ENCODE assay signal across 8 mouse cellular contexts in genomic region chr8:12927204-12927983, GRCm38 (mm10). TPM values are rescaled to one million over a fixed set of nuclear protein-coding genes. Genes with fewer than 3 reads are reported as not detected.
DNase-seq lines count a peak whose midpoint lies in the region; ATAC-seq and TF ChIP-seq lines count a peak whose summit lies in the region.

No protein-coding gene starts in this region.

- no peak overlapping the region for H3K4me2 ChIP-seq in intestine, embryonic 14.5 days (ENCODE audit: low read length)
- no peak overlapping the region for H3K4me2 ChIP-seq in liver, embryonic 14.5 days (ENCODE audit: low read depth)
- no peak overlapping the region for H3K4me2 ChIP-seq in neural tube, embryonic 14.5 days (ENCODE audit: low read depth, low read length)

- TF ChIP-seq EP300 in liver, embryonic 14.5 days (IDR thresholded peaks at IDR 0.05; ENCODE audit: low read depth), result no peak

- 0 out of 2 replicates have a peak, but pooled peaks have one; percentile 37 for ATAC-seq in intestine, embryonic 14.5 days (replicated peaks; ENCODE audit: low FRiP score, low TSS enrichment, low read depth)
- ATAC-seq in liver, embryonic 14.5 days (ENCODE audit: insufficient read depth), result no peak
- peak; percentile 55 for ATAC-seq in neural tube, embryonic 14.5 days (ENCODE audit: low read depth)
- ATAC-seq in monocyte, adult 5-6 weeks (replicated peaks; ENCODE audit: insufficient number of reproducible peaks, low FRiP score, low TSS enrichment, poor library complexity, severe bottlenecking), result no peak

- H3K9me3 ChIP-seq in intestine, embryonic 14.5 days (ENCODE audit: control insufficient read depth, low read length), result no peaks in the 10 kb centered on the region
- no peaks in the 10 kb centered on the region for H3K9me3 ChIP-seq in liver, embryonic 14.5 days (ENCODE audit: control insufficient read depth, low read length)
- no peaks in the 10 kb centered on the region for H3K9me3 ChIP-seq in neural tube, embryonic 14.5 days (ENCODE audit: control insufficient read depth, low read length)

- no peaks in the 10 kb centered on the region for H3K27me3 ChIP-seq in intestine, embryonic 14.5 days (replicated peaks; ENCODE audit: control insufficient read depth, insufficient read depth, low read length)
- H3K27me3 ChIP-seq in liver, embryonic 14.5 days (ENCODE audit: control insufficient read depth, insufficient read depth, low read length), result no peaks in the 10 kb centered on the region
- no peaks in the 10 kb centered on the region for H3K27me3 ChIP-seq in neural tube, embryonic 14.5 days (ENCODE audit: control insufficient read depth, insufficient read depth, low read length)

- no peak overlapping the region for H3K27ac ChIP-seq in intestine, embryonic 14.5 days (ENCODE audit: low read depth)
- H3K27ac ChIP-seq in liver, embryonic 14.5 days, result no peak overlapping the region
- H3K27ac ChIP-seq in neural tube, embryonic 14.5 days (ENCODE audit: low read depth, low read length), result no peak overlapping the region

- no peak overlapping the region for H3K9ac ChIP-seq in intestine, embryonic 14.5 days (ENCODE audit: low read length)
- H3K9ac ChIP-seq in liver, embryonic 14.5 days (replicated peaks), result no peak overlapping the region
- H3K9ac ChIP-seq in neural tube, embryonic 14.5 days (replicated peaks; ENCODE audit: low read depth, low read length), result no peak overlapping the region

- H3K4me1 ChIP-seq in intestine, embryonic 14.5 days (replicated peaks; ENCODE audit: control insufficient read depth, insufficient read depth, low read length), result peaks cover 12% of the 10 kb centered on the region; the same call in 1 of the 2 replicates
- no peaks in the 10 kb centered on the region for H3K4me1 ChIP-seq in liver, embryonic 14.5 days (replicated peaks; ENCODE audit: control insufficient read depth in 2 of 2, insufficient read depth in 2 of 2, low read length in 1 of 2)
- H3K4me1 ChIP-seq in neural tube, embryonic 14.5 days (ENCODE audit: control insufficient read depth, insufficient read depth, low read length), result peaks cover 13% of the 10 kb centered on the region

- H3K4me3 ChIP-seq in intestine, embryonic 14.5 days (ENCODE audit: low read depth, low read length), result no peak overlapping the region
- no peak overlapping the region for H3K4me3 ChIP-seq in liver, embryonic 14.5 days (ENCODE audit: insufficient read depth in 1 of 2, low read depth in 2 of 2, low read length in 2 of 2)
- no peak overlapping the region for H3K4me3 ChIP-seq in neural tube, embryonic 14.5 days (ENCODE audit: low read depth, low read length)

- TF ChIP-seq CTCF in liver, embryonic 14.5 days (IDR thresholded peaks at IDR 0.05; ENCODE audit: low read depth), result peak; percentile 71

- WGBS in intestine, embryonic 14.5 days, result 63% methylated on average over 7 of the region's 7 CpGs
- WGBS in liver, embryonic 14.5 days (ENCODE audit: insufficient replicate concordance), result 52% methylated on average over 7 of the region's 7 CpGs
- 57% methylated on average over 7 of the region's 7 CpGs for WGBS in neural tube, embryonic 14.5 days

- H3K36me3 ChIP-seq in intestine, embryonic 14.5 days (ENCODE audit: control insufficient read depth, insufficient read depth, low read length), result no peaks in the 10 kb centered on the region
- no peaks in the 10 kb centered on the region for H3K36me3 ChIP-seq in liver, embryonic 14.5 days (replicated peaks; ENCODE audit: control insufficient read depth, insufficient read depth, low read depth)
- H3K36me3 ChIP-seq in neural tube, embryonic 14.5 days (ENCODE audit: control insufficient read depth, insufficient read depth, low read length), result no peaks in the 10 kb centered on the region

- peak; percentile 27 for DNase-seq in A20 (ENCODE audit: low read depth, low spot score)
- peak; percentile 54 for DNase-seq in ES-CJ7 (ENCODE audit: low read depth, low spot score)
- peak; percentile 86 to 88 for DNase-seq in cerebellum, adult 18-20 months
- peak; percentile 54 to 60 for DNase-seq in frontal cortex, postnatal 25 days (ENCODE audit: low spot score in 2 of 2)
- DNase-seq in intestine, embryonic 14.5 days (ENCODE audit: low spot score), result peak; percentile 85
- peak in 1 of 3 experiments; percentile 6 for DNase-seq in liver, embryonic 14.5 days (ENCODE audit: low read depth in 3 of 3, low spot score in 3 of 3)

RNA-seq across cellular contexts. Expression of gene Mcf2l, which starts 53.8 kb away (rescaled TPM):
- polyA plus RNA-seq in intestine, embryonic 14.5 days (2014; fragmentation: Nextera tagmentation; extraction: Ambion mirVana), result 17.4 and 19.4 TPM in 2 replicates
- 0.44 and 0.53 TPM in 2 replicates for polyA plus RNA-seq in liver, embryonic 14.5 days (2012; rRNA removed)
- 0.72 and 1.1 TPM in 2 replicates for polyA plus RNA-seq in liver, embryonic 14.5 days (2014; fragmentation: Nextera tagmentation; extraction: Ambion mirVana)
- 140 and 147 TPM in 2 replicates for polyA plus RNA-seq in neural tube, embryonic 14.5 days (2014; fragmentation: Nextera tagmentation; extraction: Ambion mirVana)
- total RNA-seq in monocyte, adult 5-6 weeks (2017), result 3.3 to 9.0 TPM (median 5.8 TPM) in 3 replicates

Comparison
In these comparisons a context has a peak if more than half of its experiments do, and no peak if none do; other contexts are left out.
1. ATAC-seq: peak in intestine, embryonic 14.5 days (single experiment) and neural tube, embryonic 14.5 days (single experiment); none in liver, embryonic 14.5 days (single experiment) and monocyte, adult 5-6 weeks (single experiment).